Mouse (Mus musculus) G1E (cell line): ENCODE results near the gene Rasip1.

Source experiments
- CTCF ChIP-seq: IDR thresholded peaks from 2 replicates; pipeline ENCODE4 v1.5.1; 2012; ENCODE audit warnings: low read depth, low read length, inconsistent platforms, mixed read lengths
- GATA1 ChIP-seq: IDR thresholded peaks from 2 replicates; pipeline ENCODE4 v1.6.1; 2012; ENCODE audit warnings: borderline replicate concordance, low read length, inconsistent platforms, mixed read lengths
- GATA2 ChIP-seq: IDR thresholded peaks from 2 replicates; pipeline ENCODE4 v1.6.1; 2012; ENCODE audit warnings: low read depth, low read length, inconsistent platforms, borderline replicate concordance
- TAL1 ChIP-seq: conservative IDR thresholded peaks from 2 replicates; pipeline ENCODE4 v1.6.1; 2012; ENCODE audit warnings: low read depth, low read length, inconsistent platforms, mixed read lengths

GRCm38 (mm10) chr7:45644872-45645590 is 17.7 kb downstream of the Rasip1 start:
- TF ChIP-seq CTCF: no peak
- no peak for TF ChIP-seq GATA1
- no peak for TF ChIP-seq GATA2
- no peak for TF ChIP-seq TAL1
